Mouse (Mus musculus) intestine, embryonic 14.5 days (tissue): ENCODE data around the gene Marveld2. TPM values are rescaled to one million over a fixed set of nuclear protein-coding genes. Genes with fewer than 3 reads are reported as not detected.

ENCODE experiments used
- ATAC-seq: fragments of 200-750 bp; cut with Nextera tagmentation; replicated peaks from 2 replicates; pipeline ENCODE4 v1.8.0; 2017; ENCODE audit warnings: low read depth, moderate number of reproducible peaks, moderate TSS enrichment, moderate library complexity; ENCODE audit not compliant: low FRiP score, low TSS enrichment
- DNase-seq: peaks from one replicate; pipeline ENCODE4 v3.0.0-alpha.2; 2018; ENCODE audit warnings: low spot score
- H3K27ac ChIP-seq: fragments of 300-500 bp; sonication (generic); 2 replicates; pipeline ENCODE4 v1.5.1; 2014; ENCODE audit warnings: low read depth, mild to moderate bottlenecking, control low read depth
- H3K27me3 ChIP-seq: fragments of 300-500 bp; sonication (generic); replicated peaks from 2 replicates; pipeline ENCODE4 v1.6.1; 2014; ENCODE audit warnings: low read length, control low read depth; ENCODE audit not compliant: control insufficient read depth, insufficient read depth
- H3K36me3 ChIP-seq: fragments of 300-500 bp; sonication (generic); 2 replicates; pipeline ENCODE4 v1.6.1; 2014; ENCODE audit warnings: low read length, control low read depth; ENCODE audit not compliant: control insufficient read depth, insufficient read depth
- H3K4me1 ChIP-seq: fragments of 300-500 bp; sonication (generic); replicated peaks from 2 replicates; pipeline ENCODE4 v1.6.1; 2014; ENCODE audit warnings: low read length, control low read depth, mixed read lengths; ENCODE audit not compliant: control insufficient read depth, insufficient read depth
- H3K4me2 ChIP-seq: fragments of 300-500 bp; sonication (generic); 2 replicates; pipeline ENCODE4 v1.6.1; 2014; ENCODE audit warnings: low read length
- H3K4me3 ChIP-seq: fragments of 300-500 bp; sonication (generic); 2 replicates; pipeline ENCODE4 v1.5.1; 2014; ENCODE audit warnings: low read depth, low read length, control low read depth, mixed read lengths
- H3K9ac ChIP-seq: fragments of 300-500 bp; sonication (generic); 2 replicates; pipeline ENCODE4 v1.6.1; 2014; ENCODE audit warnings: mild to moderate bottlenecking, low read length
- H3K9me3 ChIP-seq: fragments of 300-500 bp; sonication (generic); 2 replicates; pipeline ENCODE4 v1.6.1; 2016; ENCODE audit warnings: low read length, control low read depth; ENCODE audit not compliant: control insufficient read depth
- WGBS: fragments of 180-500 bp; shearing (Covaris S2); extraction: QIAGEN DNeasy Blood & Tissue Kit; methylation state at CpG from one replicate; pipeline ENCODE4 v1.1.7; 2014; 5-methylcytosine and 5-hydroxymethylcytosine counted together
- polyA plus RNA-seq: library from polyadenylated mRNA; unstranded; fragments of >200 nt; fragmentation: Nextera tagmentation; extraction: Ambion mirVana; gene quantifications from 2 replicates; pipeline ENCODE4 v1.2.1, GENCODE M21; 2014

The Marveld2 gene
- 24.0 and 25.6 TPM in 2 replicates for polyA plus RNA-seq

DNA sequence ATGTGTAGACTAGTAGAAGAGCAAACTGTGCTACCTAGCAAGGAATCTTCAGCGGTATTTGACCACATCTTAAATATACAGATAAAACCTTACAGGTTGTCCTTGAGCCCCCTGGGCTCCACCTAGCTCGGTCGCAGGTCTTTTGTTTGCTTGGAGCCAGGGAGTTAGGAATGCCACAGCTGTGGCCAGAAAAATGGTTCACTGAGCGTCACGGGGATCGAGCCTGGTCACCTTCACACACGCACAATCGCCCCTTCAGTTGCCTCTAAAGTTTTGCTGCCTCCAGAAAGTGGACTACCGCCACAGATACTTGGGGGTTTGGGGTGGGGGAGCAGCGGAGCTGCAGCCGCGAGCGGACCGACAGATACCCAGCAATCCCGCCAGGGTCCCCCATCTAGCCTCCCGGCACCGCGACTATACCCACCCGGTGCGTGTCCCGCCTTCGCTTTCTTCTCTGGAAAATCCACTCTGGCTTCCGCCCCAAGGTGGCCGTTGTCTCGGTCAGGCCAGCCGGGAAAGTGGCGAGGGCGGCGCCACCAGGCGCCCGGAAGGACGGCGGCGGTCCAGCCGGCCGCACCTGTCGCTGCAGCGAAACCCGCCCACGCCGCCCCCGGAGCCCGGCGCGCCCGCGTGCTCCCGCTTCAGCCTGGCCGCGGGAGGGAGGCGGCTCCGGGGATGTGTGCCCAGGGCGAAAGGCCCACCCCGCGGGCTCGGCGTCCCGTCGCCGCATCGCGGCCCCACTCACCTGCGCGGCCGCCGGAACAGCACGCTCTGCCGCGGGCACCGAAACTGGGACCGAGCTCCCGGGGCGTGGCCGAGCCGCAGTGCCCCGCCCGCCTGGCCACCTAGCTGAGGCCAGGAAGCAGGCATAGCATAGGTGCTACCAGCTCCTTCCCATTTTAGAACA is at the start of gene Marveld2:
Gene Marveld2 (minus strand): TSS at position 791 of the 907 bp plus-strand sequence.
- Histone ChIP-seq H3K4me1 (peaks cover 3% of the 10 kb centered on the region; the same call in 1 of the 2 replicates), H3K27ac (peak within 1 kb of the TSS; percentile 57; the same call in 1 of the 2 replicates), H3K4me3 (peak within 1 kb of the TSS; percentile 53), H3K9ac (peak within 1 kb of the TSS; percentile 60), H3K9me3 (no peaks in the 10 kb centered on the region), H3K27me3 (no peaks in the 10 kb centered on the region; the same call in 1 of the 2 replicates), H3K4me2 (peak within 1 kb of the TSS; percentile 76), H3K36me3 (peaks cover 35% of the 10 kb centered on the region)
- WGBS = 2% methylated on average over 76 of the region's 77 CpGs
- peak; percentile 78 for DNase-seq
- ATAC-seq = peak; percentile 90

DNA sequence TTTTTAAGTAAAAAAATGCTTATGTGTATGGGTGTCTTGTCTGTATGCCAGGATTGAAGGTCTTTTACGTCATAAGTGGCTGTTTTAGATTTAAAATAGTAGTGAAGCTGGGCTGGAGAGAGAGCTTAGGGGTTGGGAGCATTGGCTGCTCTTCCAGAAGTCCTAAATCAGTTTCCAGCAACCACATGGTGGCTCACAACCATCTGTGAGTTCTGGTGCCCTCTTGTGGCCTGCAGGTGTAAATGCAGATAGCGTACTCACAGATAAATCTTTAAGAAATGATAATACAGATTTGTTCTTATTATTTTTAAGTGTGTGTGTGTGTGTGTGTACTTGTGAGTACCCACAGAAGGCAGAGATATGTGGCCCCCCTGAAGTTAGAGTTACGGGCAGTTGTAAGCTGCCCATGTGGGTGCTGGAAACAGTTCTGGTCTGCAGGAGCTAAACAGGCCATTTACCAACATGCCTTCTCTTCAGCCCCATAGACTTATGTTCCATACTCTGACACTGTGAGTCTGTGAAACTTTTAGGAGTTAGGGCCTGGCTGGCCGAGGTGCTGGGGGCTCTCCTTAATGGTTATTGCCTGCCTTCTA is 43.2 kb upstream of the Marveld2 start:
- WGBS = 37% methylated on average over 4 of the region's 4 CpGs
- no peaks in the 10 kb centered on the region for H3K4me1 ChIP-seq
- no peak overlapping the region for H3K27ac ChIP-seq
- H3K9ac ChIP-seq = no peak overlapping the region
- H3K27me3 ChIP-seq = no peaks in the 10 kb centered on the region
- ATAC-seq (no peak; the same call in 1 of the 2 replicates), DNase-seq (peak; percentile 71)
- no peaks in the 10 kb centered on the region for H3K9me3 ChIP-seq
- no peak overlapping the region for H3K4me2 ChIP-seq
- H3K4me3 ChIP-seq = no peak overlapping the region
- H3K36me3 ChIP-seq = peaks cover 16% of the 10 kb centered on the region

DNA sequence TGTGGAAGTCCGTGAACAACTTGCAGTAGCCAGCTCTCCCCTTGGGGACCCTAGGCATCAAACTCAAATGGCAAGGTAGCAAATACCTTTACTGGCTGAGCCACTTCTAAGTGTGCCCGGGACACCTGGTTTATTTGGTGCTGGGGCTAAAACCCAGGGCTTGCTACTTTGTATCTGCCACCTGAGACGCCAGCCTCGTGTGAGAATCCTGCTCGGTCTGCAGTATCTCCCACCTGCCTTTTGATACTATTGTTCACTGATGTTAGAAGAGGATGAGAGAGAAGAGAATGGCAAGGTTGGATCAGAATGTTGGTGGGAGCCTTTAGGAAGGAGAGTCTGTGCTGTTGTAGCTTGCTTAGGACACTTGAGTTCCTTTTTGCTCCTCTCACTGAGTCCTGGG is 41.3 kb upstream of the Marveld2 start:
- Histone ChIP-seq H3K4me1 (no peaks in the 10 kb centered on the region), H3K9me3 (no peaks in the 10 kb centered on the region), H3K4me2 (no peak overlapping the region), H3K27me3 (no peaks in the 10 kb centered on the region), H3K4me3 (no peak overlapping the region), H3K36me3 (peaks cover 24% of the 10 kb centered on the region), H3K27ac (no peak overlapping the region), H3K9ac (no peak overlapping the region)
- no peak for DNase-seq
- 94% methylated on average over 5 of the region's 5 CpGs for WGBS
- no peak for ATAC-seq

DNA sequence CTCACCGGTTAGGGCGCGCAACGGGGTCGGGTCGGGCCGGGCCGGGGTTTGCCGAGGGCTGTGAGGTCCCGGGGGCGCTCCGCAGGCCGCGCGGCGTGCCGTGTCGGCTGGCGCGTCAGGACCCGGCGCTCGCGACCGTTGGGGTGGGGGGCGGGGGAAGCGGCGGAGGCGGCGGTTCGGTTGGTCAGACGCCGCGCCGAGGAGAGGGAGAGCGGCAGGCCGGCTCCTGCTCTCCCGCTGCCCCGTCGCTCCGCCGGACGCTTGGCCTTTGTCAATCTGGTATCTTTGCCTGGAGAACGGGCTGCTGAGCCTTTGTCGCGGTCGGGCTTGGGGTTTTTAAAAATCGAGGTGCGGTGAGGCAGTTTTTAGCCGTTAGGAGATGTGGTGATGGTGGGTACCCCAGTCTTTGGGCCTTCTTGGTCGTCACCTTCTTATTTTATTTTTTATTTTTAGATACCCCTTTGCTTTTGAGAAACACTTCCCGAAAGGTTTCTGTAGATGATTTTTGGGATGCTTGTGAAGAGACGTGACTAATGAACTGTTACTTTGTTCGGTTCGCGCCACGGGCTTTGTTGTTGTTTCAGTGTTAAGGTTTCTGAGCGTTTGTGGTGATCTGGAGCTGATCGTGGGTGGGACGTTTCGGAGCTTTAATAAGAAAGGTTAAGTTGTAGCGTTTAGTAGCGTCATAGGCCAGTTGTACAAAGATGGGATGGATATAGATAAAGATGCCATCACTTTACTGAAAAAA is 34.8 kb upstream of the Marveld2 start, which contains the start of gene Taf9:
Gene Taf9 (plus strand): TSS at position 141 of the 748 bp plus-strand sequence.
- Histone ChIP-seq H3K4me3 (peak within 1 kb of the TSS; percentile 98), H3K9ac (peak within 1 kb of the TSS; percentile 84), H3K27ac (peak within 1 kb of the TSS; percentile 97), H3K4me1 (peaks cover 7% of the 10 kb centered on the region), H3K4me2 (peak within 1 kb of the TSS; percentile 85), H3K9me3 (no peaks in the 10 kb centered on the region), H3K36me3 (peaks cover 20% of the 10 kb centered on the region), H3K27me3 (no peaks in the 10 kb centered on the region)
- 1% methylated on average over 62 of the region's 63 CpGs for WGBS
- no peak for DNase-seq
- no peak for ATAC-seq

DNA sequence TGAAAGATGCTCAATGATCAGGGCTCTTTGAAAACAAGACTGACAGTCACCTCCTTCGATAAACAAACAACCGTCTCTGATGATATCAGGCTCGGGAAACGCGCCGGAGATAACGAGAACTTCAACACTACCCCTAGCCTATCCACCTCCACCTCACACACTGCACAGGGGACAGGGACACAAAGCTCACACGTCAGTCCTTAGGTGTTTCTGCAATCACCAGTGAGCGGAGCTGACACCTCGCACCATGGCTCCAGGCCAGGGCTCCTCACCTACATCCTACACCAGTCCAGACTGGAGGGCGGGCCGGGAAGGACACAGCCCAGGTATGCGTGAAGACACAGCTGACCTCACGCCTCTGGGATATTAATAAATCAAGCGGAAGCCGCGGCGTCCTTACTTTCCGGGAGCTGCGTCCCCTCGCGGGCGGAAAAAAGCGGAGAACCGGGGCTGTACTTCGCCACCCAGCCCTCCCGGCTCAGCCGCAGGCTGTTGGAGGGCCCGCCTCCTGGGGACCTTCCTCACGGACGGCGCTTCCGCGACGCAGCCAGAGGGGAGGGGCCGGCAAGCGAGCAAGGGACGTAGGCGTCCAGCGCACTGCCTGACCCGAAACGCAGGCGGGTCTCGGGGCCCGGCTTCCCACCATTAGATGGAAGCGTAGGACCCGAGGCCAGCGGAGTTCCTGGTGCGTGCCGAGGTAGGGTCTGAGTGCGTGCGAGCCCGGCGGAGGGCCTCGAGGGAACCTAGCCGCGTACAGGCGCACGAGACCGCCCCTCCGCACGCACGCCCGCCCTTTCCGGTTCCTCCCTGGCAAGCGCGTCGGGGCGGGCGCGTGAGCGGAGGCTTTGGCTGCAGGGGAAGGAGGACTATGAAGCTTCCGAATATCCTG is 34.0 kb upstream of the Marveld2 start, which contains the start of the genes Ak6 and Rad17:
Gene Ak6 (plus strand): TSS at position 430 of the 889 bp plus-strand sequence.
Gene Rad17 (minus strand): TSS at position 502 of the 889 bp plus-strand sequence.
- Histone ChIP-seq H3K27me3 (no peaks in the 10 kb centered on the region), H3K27ac (peak within 1 kb of the TSS; percentile 97), H3K9ac (peak within 1 kb of the TSS; percentile 84), H3K9me3 (no peaks in the 10 kb centered on the region), H3K4me1 (peaks cover 7% of the 10 kb centered on the region), H3K4me2 (peak within 1 kb of the TSS; percentile 85), H3K4me3 (peak within 1 kb of the TSS; percentile 98), H3K36me3 (peaks cover 24% of the 10 kb centered on the region)
- DNase-seq (peak; percentile 99), ATAC-seq (peak; percentile 99)
- under 1% methylated on average over 73 of the region's 73 CpGs for WGBS

DNA sequence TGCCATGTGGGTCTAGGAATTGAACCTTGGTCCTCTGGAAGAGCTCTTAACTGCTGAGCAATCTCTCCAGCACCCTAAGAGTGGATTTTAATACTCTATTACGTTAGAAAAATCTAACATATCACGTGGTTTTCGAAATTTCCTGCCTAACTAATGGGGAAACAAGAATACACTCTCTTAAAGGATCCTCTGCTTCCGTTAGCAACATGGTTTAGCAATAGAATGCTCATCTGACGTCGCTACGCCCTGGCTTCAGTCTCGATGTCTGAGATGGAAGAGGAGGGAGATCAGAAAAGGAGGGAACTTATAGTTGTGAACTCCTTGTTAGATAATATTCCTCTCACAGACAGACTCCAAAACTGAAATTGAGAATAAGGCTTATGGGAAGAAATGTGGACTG is 31.5 kb upstream of the Marveld2 start:
- Histone ChIP-seq H3K9ac (no peak overlapping the region), H3K27me3 (no peaks in the 10 kb centered on the region), H3K36me3 (peaks cover 32% of the 10 kb centered on the region), H3K27ac (no peak overlapping the region), H3K4me1 (peaks cover 7% of the 10 kb centered on the region), H3K9me3 (no peaks in the 10 kb centered on the region), H3K4me2 (no peak overlapping the region), H3K4me3 (no peak overlapping the region)
- WGBS = 97% methylated on average over 8 of the region's 8 CpGs
- ATAC-seq = no peak
- no peak for DNase-seq

DNA sequence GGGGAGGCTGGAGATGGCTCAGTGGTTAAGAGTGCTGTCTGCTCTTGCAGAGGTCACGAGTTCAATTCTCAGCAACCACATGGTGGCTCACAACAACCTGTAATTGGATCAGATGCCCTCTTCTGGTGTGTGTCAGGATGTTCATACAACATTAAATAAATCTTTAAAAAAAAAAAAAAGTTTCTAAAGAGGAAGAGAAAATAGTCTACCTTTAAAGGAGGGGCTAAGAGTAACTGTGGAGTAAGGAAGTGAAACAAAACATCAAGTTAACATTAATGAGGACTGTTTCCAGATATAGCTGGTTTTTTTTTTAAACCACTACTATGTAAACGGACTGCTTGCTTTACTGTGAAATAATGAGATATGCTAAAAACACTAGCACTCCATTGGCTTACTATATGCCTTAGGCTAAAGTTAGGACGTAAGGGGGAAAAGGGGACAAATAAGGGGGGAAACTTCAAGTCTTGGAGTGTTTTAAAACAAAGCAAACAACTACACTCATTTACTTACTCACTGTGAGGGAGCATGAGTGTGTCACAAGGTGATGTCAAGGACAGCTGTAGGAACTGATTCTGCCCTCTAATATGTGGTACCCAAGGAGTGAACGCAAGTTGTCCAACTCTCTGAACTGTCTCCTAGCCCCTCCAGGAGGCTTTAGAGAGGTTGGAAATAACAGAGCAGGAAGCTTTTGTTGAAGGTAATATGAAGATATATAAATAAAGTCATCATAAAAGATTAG is 25.9 kb upstream of the Marveld2 start:
- Histone ChIP-seq H3K27ac (no peak overlapping the region), H3K4me2 (no peak overlapping the region), H3K9ac (no peak overlapping the region), H3K4me1 (no peaks in the 10 kb centered on the region), H3K9me3 (no peaks in the 10 kb centered on the region), H3K36me3 (peaks cover 79% of the 10 kb centered on the region), H3K4me3 (no peak overlapping the region), H3K27me3 (no peaks in the 10 kb centered on the region)
- WGBS = 89% methylated on average over 4 of the region's 4 CpGs
- DNase-seq = no peak
- no peak for ATAC-seq
